Mouse (Mus musculus): Measurements from ENCODE around the gene Actg1.
"Not testable (repeated sequence)": the region's sequence is repeated elsewhere in the genome, so short reads cannot be mapped to it uniquely, and the experiment has no call there.

The Actg1 gene

GRCm38 (mm10) chr11:120360755-120361154 lies 12.4 kb upstream of the Actg1 start:
- DNase-seq (ENCODE audit: low read depth, low spot score): no peak

- DNase-seq (ENCODE audit: low read depth, low spot score): no peak
These were observed 11.7 kb upstream of the Actg1 start for GRCm38 (mm10) chr11:120360062-120360461.

GRCm38 (mm10) chr11:120359391-120359790 lies 11.0 kb upstream of the Actg1 start:
- no peak for DNase-seq (ENCODE audit: low read depth, low spot score)

GRCm38 (mm10) chr11:120357791-120358401 lies 9.6 kb upstream of the Actg1 start:
- DNase-seq (ENCODE audit: low read depth, low spot score): no peak

GRCm38 (mm10) chr11:120356900-120357299 lies 8.6 kb upstream of the Actg1 start:
- no peak for DNase-seq (ENCODE audit: low read depth, low spot score)

- no peak for DNase-seq (ENCODE audit: low read depth, low spot score)
These were observed 8.0 kb upstream of the Actg1 start for GRCm38 (mm10) chr11:120356319-120356840.

- no peak for DNase-seq (ENCODE audit: low read depth, low spot score)
These were observed 7.1 kb upstream of the Actg1 start for GRCm38 (mm10) chr11:120355277-120356039.

- DNase-seq (ENCODE audit: low read depth, low spot score): no peak
These were observed 6.2 kb upstream of the Actg1 start for GRCm38 (mm10) chr11:120354304-120355276.

GRCm38 (mm10) chr11:120353500-120354303 lies 5.4 kb upstream of the Actg1 start:
- no peak for DNase-seq (ENCODE audit: low read depth, low spot score)

GRCm38 (mm10) chr11:120352571-120353290 lies 4.4 kb upstream of the Actg1 start:
- DNase-seq (ENCODE audit: low read depth, low spot score): no peak

- DNase-seq (ENCODE audit: low read depth, low spot score): not testable (repeated sequence)
These were observed 3.7 kb upstream of the Actg1 start for GRCm38 (mm10) chr11:120352093-120352350.

- no peak for DNase-seq (ENCODE audit: low read depth, low spot score)
These were observed 3.1 kb upstream of the Actg1 start for GRCm38 (mm10) chr11:120351250-120352092.

- no peak for DNase-seq (ENCODE audit: low read depth, low spot score)
These were observed 2.4 kb upstream of the Actg1 start for GRCm38 (mm10) chr11:120350711-120351110.

- DNase-seq (ENCODE audit: low read depth, low spot score): no peak
These were observed 1.8 kb upstream of the Actg1 start for GRCm38 (mm10) chr11:120349986-120350702.

GRCm38 (mm10) chr11:120349371-120349985 lies 1.1 kb upstream of the Actg1 start:
- no peak for DNase-seq (ENCODE audit: low read depth, low spot score)

GRCm38 (mm10) chr11:120348684-120349370 lies 485 bp upstream of the Actg1 start:
- no peak for DNase-seq (ENCODE audit: low read depth, low spot score)

- DNase-seq (ENCODE audit: low read depth, low spot score): no peak
These were observed 1.0 kb downstream of the Actg1 start for GRCm38 (mm10) chr11:120347301-120347700.
